Mouse (Mus musculus) liver, postnatal 0 days (tissue): Measurements from ENCODE around the gene Unk.

Experiments
- CTCF ChIP-seq: sonication (generic); IDR thresholded peaks from 2 replicates; pipeline ENCODE4 v1.5.1; 2016; ENCODE audit warnings: antibody characterized with exemption, low read depth
- EP300 ChIP-seq: IDR thresholded peaks from 2 replicates; pipeline ENCODE4 v1.6.1; 2016; ENCODE audit warnings: antibody characterized with exemption, low read depth, mild to moderate bottlenecking

GRCm38 (mm10) chr11:116009661-116010060, 20.5 kb upstream of the Unk start:
- TF ChIP-seq CTCF: no peak
- TF ChIP-seq EP300: no peak
